Mouse (Mus musculus) limb, embryonic 14.5 days (tissue): ENCODE measurements around the gene Crat. TPM values are rescaled to one million over a fixed set of nuclear protein-coding genes. Genes with fewer than 3 reads are reported as not detected.
A peak's percentile ranks its signal among the peaks of the same experiment; 100 is the strongest.

Experiments
- ATAC-seq: fragments of 200-750 bp; cut with Nextera tagmentation; 2 replicates; pipeline ENCODE4 v1.8.0; 2017; ENCODE audit warnings: low read depth, moderate number of reproducible peaks, moderate TSS enrichment; ENCODE audit not compliant: low FRiP score
- DNase-seq: peaks from one replicate; pipeline ENCODE4 v3.0.0-alpha.2; 2015; ENCODE audit warnings: low spot score
- H3K27ac ChIP-seq: fragments of 300-500 bp; sonication (generic); replicated peaks from 2 replicates; pipeline ENCODE4 v1.5.1; 2014; ENCODE audit warnings: low read depth, mild to moderate bottlenecking, low read length, moderate library complexity, mixed read lengths
- H3K27me3 ChIP-seq: fragments of 300-500 bp; sonication (generic); 2 replicates; pipeline ENCODE4 v1.6.1; 2014; ENCODE audit warnings: low read length, mixed read lengths; ENCODE audit not compliant: control insufficient read depth, insufficient read depth
- H3K36me3 ChIP-seq: fragments of 300-500 bp; sonication (generic); 2 replicates; pipeline ENCODE4 v1.6.1; 2014; ENCODE audit warnings: mild to moderate bottlenecking, low read length, moderate library complexity, mixed read lengths; ENCODE audit not compliant: control insufficient read depth, insufficient read depth
- H3K4me1 ChIP-seq: fragments of 300-500 bp; sonication (generic); 2 replicates; pipeline ENCODE4 v1.6.1; 2014; ENCODE audit warnings: antibody characterized with exemption, low read length, mixed read lengths; ENCODE audit not compliant: control insufficient read depth, insufficient read depth
- H3K4me2 ChIP-seq: fragments of 300-500 bp; sonication (generic); replicated peaks from 2 replicates; pipeline ENCODE4 v1.6.1; 2014; ENCODE audit warnings: low read depth, mild to moderate bottlenecking, low read length, moderate library complexity; ENCODE audit not compliant: severe bottlenecking
- H3K4me3 ChIP-seq: fragments of 300-500 bp; sonication (generic); replicated peaks from 2 replicates; pipeline ENCODE4 v1.5.1; 2014; ENCODE audit warnings: low read length
- H3K9ac ChIP-seq: fragments of 300-500 bp; sonication (generic); 2 replicates; pipeline ENCODE4 v1.6.1; 2014; ENCODE audit warnings: mild to moderate bottlenecking, low read depth, low read length, moderate library complexity; ENCODE audit not compliant: severe bottlenecking
- H3K9me3 ChIP-seq: fragments of 300-500 bp; sonication (generic); 2 replicates; pipeline ENCODE4 v1.6.1; 2016; ENCODE audit warnings: low read length; ENCODE audit not compliant: control insufficient read depth
- POLR2A ChIP-seq: fragments of 200-500 bp; IDR thresholded peaks from 2 replicates; pipeline ENCODE4 v1.8.0; 2012; ENCODE audit warnings: inconsistent platforms, mild to moderate bottlenecking, moderate library complexity, borderline replicate concordance; ENCODE audit not compliant: insufficient read depth, insufficient read length; ENCODE audit errors: extremely low read depth
- WGBS: fragments of 180-500 bp; shearing (Covaris S2); extraction: QIAGEN DNeasy Blood & Tissue Kit; methylation state at CpG from one replicate; pipeline ENCODE4 v1.1.7; 2014; 5-methylcytosine and 5-hydroxymethylcytosine counted together
- polyA plus RNA-seq, 2 experiments: library from polyadenylated mRNA; depleted of rRNA in 1 of 2; stranded (reverse) in 1 of 2; unstranded in 1 of 2; fragments of >200 nt; fragmentation: Nextera tagmentation in 1 of 2; extraction: Ambion mirVana in 1 of 2; gene quantifications; 2 replicates each; pipeline versions ENCODE4 v1.2.1 to v1.2.3; 2012 to 2014

The Crat gene
- polyA plus RNA-seq, 2 experiments = 25.0 to 33.4 TPM

DNA sequence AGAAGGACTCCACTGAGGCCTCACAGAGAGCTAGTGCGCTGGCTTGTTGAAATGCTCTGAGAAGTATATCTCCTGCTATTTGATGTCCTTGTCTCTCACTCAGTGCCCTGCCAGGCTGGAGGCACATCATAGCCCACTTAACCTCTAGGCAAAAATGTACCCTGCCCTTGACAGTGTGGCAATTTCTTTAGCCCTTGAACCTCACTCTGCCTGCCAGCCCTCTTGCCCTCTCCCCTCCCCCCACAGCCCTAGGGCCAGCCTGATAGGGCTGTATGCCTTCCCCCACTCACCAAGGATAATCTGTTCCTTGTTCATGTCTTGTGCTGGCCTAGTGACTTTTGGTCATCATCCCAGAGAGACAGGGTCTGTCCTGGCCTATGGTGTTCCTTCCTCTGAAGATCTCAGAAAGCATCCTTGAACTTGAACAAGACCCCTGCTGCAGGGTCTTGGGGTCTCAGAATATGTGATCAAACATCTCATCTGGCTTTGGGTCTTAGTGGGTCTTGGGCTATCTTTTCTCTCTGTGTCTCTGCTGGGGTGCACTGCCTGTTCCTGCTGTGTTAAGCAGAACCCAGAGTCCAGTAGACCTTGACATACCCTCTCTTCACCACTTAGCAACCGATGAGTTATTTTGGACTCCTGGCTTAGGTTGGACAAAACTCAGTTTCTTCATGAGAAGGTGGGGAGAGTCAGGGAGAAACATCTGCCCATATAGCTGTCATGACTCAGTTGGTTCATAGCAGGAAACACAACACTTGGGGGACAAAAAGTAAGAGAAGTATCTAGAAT, 50.1 kb downstream of the Crat start:
- H3K27ac ChIP-seq = no peak overlapping the region
- H3K36me3 ChIP-seq = peaks cover 34% of the 10 kb centered on the region
- no peak for TF ChIP-seq POLR2A
- peak overlapping the region; percentile 93; the same call in 1 of the 2 replicates for H3K4me3 ChIP-seq
- 81% methylated on average over 2 of the region's 2 CpGs for WGBS
- peaks cover 11% of the 10 kb centered on the region for H3K4me1 ChIP-seq
- peak overlapping the region; percentile 75 for H3K9ac ChIP-seq
- H3K9me3 ChIP-seq = no peaks in the 10 kb centered on the region
- DNase-seq (no peak), ATAC-seq (no peak)
- peak overlapping the region; percentile 90 for H3K4me2 ChIP-seq
- no peaks in the 10 kb centered on the region for H3K27me3 ChIP-seq

DNA sequence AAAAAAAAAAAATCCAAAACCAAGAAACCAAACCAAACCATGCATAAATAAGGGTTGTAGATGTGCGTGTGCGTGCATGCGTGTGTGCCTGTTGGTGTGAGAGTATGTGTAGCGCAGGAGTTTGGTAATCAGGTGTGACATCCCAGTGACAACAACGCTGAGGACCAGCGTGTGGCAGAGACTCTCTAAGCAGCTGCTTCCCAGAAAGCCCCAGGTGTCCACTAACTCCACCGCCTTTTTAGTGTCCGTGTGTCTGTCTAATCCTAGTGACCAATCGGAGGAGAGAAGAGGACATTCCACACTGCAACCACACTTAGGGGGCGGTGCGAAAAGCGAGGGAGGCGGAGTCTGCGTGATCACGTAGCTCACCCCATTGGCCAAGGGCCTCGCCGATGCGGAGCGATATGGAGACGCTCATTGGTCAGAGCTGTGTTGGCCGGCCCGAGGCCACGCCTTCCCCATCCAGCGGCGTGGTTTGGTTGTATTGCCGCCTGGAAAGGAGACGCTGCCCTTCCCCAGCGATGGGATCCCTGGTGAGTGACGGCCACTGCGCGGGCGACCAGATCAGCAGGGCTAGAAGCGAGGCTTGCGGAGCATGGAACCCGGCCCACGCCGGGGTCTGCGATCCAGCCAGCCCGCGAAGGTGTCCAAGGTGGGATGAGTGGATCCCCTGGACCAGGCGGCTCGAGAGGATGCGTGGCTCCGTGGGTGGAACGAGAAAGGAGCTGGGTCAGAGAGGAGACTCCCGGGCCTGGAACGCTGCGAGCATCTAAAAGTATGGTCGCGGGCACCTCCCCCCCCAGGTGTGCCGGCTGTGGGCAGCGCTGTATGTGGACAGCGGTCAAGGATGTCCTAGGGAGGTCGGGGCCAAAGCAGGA, 51.6 kb downstream of the Crat start, which contains the start of gene Miga2:
Miga2 (plus strand) TSS at position 461 of the 878 bp plus-strand sequence.
- 0% methylated on average over 52 of the region's 54 CpGs for WGBS
- TF ChIP-seq POLR2A = peak; percentile 19; the same call in 1 of the 2 replicates
- Histone ChIP-seq H3K9ac (peak within 1 kb of the TSS; percentile 75), H3K4me1 (peaks cover 11% of the 10 kb centered on the region), H3K27ac (0 out of 2 replicates have a peak within 1 kb of the TSS, but pooled peaks have one; percentile 19), H3K4me3 (peak within 1 kb of the TSS; percentile 93), H3K36me3 (peaks cover 21% of the 10 kb centered on the region), H3K9me3 (no peaks in the 10 kb centered on the region), H3K27me3 (no peaks in the 10 kb centered on the region), H3K4me2 (peak within 1 kb of the TSS; percentile 90)
- ATAC-seq (peak; percentile 100), DNase-seq (peak; percentile 99)

- ATAC-seq (no peak), DNase-seq (no peak)
- Histone ChIP-seq H3K9me3 (no peaks in the 10 kb centered on the region), H3K27me3 (no peaks in the 10 kb centered on the region), H3K4me3 (no peak overlapping the region), H3K9ac (no peak overlapping the region), H3K27ac (no peak overlapping the region), H3K4me2 (no peak overlapping the region), H3K36me3 (peaks cover 9% of the 10 kb centered on the region), H3K4me1 (peaks cover 20% of the 10 kb centered on the region)
- TF ChIP-seq POLR2A = no peak
- 81% methylated on average over 5 of the region's 5 CpGs for WGBS
These were observed 52.7 kb downstream of the Crat start for GRCm38 (mm10) chr2:30362865-30363264.

DNA sequence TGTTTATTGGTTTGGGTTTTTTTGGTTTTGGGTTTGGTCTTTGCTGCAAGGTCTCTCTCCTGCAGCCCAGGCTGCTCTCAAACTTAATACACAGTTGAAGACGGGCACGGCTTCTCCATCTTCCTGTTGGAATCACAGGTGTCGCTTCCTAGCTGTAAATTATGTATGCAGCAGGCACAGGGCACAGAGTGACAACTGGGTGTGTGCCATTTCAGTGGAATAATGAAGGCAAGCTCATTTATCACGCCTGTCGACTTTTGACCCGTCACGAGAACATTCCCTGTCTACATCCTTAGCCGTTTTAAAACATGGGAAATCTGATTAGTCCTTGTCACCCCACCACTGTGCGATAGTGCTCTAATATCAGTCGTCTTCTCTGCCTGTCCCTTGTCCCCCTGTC, 55.0 kb downstream of the Crat start:
- H3K9me3 ChIP-seq = no peaks in the 10 kb centered on the region
- no peak for TF ChIP-seq POLR2A
- peaks cover 22% of the 10 kb centered on the region for H3K4me1 ChIP-seq
- H3K27me3 ChIP-seq = no peaks in the 10 kb centered on the region
- no peak overlapping the region for H3K9ac ChIP-seq
- H3K4me3 ChIP-seq = no peak overlapping the region
- no peaks in the 10 kb centered on the region for H3K36me3 ChIP-seq
- DNase-seq = no peak
- WGBS = 53% methylated on average over 10 of the region's 10 CpGs
- no peak for ATAC-seq
- H3K4me2 ChIP-seq = no peak overlapping the region
- no peak overlapping the region for H3K27ac ChIP-seq

DNA sequence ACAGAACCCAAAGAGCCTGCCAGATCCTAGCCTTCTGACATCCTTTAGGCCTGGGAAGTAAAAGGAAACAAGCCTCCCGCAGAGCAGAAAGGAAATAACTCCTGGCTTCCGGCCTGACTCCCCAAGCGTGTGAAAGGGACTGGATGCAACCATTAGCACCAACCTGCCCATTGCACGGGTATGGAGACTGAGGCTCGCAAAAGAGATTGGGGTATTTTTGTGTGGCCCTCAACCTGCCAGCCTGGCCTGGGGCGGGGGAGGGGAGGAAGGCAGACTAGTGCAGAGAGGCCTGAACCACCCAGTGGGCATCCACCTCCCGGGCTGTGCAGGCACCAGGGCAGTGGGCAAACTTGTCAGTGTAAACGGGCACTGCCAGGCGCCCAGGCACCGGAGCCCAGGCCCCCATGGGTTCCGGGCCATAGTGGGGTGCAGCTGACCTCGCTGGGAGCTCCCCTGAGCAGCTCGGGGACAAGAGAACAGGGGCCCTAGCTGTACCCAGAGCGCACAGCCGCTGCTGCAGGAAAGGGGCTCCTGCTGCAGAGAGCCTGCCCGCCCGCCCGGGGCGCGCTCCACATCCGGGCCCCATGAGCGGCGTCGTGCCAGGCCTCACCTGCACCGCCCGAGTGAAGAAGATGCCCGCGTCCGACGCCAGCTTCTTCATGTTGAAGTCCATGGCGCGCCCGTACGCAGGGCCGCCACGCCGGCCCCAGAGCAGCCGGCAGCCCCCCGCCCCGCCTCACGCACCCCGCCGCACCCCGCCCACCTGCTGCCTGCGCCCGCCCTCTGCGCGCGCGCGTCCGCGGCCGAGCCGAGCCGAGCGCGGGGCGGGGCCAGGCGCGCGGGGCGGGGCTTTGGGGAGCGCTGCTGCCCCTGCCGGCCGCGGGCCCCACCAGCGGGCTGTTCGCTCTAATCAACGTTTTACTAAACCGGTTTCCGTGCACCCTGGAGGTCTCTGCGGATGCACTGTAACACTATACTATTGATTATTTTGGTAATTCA, 56.8 kb downstream of the Crat start, which contains the start of gene Sh3glb2:
Sh3glb2 (minus strand) TSS at position 805 of the 999 bp plus-strand sequence.
- Histone ChIP-seq H3K27me3 (no peaks in the 10 kb centered on the region), H3K4me3 (peak within 1 kb of the TSS; percentile 75), H3K36me3 (peaks cover 12% of the 10 kb centered on the region), H3K27ac (no peak within 1 kb of the TSS), H3K9me3 (no peaks in the 10 kb centered on the region), H3K9ac (peak within 1 kb of the TSS; percentile 77), H3K4me2 (peak within 1 kb of the TSS; percentile 90), H3K4me1 (peaks cover 10% of the 10 kb centered on the region)
- peak; percentile 67 for ATAC-seq
- 3% methylated on average over 63 of the region's 73 CpGs for WGBS
- no peak for TF ChIP-seq POLR2A
- DNase-seq = peak; percentile 86
